Mouse (Mus musculus) cerebellum, adult 9-10 months (tissue): Measurements from ENCODE around the gene Cercam.
"Not testable (repeated sequence)": the region's sequence is repeated elsewhere in the genome, so short reads cannot be mapped to it uniquely, and the experiment has no call there.

Source experiments
- DNase-seq: peaks from one replicate; pipeline ENCODE4 v3.0.0; 2022

The Cercam gene

DNA sequence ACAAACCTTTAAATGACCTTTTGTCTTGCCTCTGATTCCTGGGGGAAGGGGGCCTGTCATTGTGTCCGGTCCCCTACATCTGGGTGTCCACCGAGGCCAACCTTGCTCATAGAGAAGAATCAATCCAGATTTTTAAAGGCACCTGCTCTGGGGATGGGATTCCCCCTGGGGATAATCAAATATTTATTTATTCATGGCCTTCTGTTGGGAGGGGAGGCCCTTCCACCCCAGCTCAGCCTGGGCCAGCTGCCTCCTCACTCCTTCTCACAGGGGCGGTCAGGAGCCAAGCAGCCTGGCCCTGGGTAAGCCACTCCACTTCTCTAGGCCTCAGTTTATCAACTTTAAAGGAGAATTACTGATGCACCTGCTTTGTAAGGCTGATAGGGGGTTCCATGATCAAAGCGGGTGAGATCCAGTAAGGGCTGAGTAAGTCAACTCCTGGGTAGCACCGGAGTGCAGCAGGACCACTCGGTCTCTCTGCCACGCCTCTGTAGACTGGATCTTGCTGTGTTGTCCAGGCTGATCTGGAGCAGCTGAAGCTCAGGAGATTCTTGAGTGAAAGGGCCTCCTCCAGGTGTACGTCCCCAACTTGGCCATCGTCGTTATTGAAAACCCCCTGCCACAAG is 13.3 kb upstream of the Cercam start:
- DNase-seq: no peak

DNA sequence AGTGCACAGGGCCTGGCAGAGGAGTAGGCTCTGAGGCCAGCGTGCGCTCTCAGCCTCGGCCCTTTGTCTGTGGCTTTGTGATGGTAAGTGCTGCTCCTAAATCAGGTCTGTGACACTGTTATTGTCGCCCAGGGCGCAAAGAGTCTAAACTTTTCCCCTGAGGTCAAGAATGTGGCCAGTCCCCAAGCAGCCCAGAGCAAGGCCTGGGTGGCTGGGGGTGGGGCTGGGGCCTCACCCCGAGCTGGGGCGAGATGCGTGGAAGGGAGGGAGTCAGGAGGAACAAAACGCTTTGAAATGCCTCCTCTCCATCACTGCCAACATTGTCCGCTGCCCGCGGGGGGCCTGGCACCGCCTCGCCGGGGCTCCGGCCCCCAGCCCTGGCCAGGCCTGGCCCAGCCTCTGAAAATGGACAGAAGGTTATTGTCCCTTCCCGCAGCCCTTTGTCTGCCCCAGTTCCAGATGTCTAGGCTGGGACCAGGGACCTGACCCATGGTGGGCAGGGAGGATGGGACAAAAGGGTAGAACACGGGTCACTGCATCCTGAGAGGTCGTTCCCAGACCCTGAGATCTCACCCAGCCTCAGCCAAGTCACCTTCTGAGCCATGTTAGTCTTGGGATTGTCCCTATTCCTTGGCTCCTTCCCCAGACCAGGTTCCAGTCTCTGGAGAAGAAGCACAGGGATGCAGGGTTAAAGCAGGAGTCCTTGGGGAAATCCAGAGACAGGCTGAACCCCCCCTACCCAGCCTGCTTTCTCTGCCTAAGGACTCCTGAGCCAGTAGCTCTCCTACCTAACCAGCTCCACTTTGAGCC is 12.3 kb upstream of the Cercam start:
- DNase-seq: no peak

DNA sequence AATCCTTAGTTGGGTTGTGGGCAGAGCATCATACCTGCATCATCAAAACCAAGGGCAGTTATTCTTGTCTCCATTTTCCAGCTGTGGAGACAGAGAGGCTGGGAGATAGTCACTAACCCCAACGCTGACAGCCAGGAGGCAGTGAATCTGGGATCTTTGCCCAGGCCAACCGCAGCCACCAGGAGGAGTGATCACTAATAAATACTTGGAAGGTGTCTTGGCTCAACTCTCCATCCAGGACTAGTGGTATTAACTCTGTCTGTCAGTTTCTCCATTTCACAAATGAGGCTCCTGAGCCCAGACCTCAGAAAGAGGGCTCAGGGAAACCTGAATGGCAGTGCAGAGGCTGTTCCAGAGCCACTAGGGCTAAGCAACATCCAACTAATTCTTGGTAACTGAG is 11.6 kb upstream of the Cercam start:
- no peak for DNase-seq

DNA sequence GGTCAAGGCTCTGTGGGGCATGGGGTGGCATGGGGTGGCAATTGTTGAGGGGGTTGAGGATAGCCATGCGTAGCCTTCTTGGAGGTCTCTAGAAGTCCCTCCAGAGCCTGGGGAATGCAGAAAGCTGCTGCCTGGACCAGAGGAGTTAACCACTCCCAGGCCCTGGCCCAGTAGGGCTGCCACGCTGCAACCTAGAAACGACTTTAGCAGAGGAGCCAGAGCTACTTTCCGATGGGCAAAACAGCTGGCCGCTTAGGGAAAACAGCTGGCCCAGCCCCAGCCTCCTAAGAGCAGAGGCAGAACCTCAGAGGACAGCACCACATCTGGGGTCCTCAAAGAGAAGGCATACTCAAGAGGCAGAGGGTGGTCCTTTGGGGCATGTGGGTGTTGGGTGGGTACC is 11.0 kb upstream of the Cercam start:
- no peak for DNase-seq

DNA sequence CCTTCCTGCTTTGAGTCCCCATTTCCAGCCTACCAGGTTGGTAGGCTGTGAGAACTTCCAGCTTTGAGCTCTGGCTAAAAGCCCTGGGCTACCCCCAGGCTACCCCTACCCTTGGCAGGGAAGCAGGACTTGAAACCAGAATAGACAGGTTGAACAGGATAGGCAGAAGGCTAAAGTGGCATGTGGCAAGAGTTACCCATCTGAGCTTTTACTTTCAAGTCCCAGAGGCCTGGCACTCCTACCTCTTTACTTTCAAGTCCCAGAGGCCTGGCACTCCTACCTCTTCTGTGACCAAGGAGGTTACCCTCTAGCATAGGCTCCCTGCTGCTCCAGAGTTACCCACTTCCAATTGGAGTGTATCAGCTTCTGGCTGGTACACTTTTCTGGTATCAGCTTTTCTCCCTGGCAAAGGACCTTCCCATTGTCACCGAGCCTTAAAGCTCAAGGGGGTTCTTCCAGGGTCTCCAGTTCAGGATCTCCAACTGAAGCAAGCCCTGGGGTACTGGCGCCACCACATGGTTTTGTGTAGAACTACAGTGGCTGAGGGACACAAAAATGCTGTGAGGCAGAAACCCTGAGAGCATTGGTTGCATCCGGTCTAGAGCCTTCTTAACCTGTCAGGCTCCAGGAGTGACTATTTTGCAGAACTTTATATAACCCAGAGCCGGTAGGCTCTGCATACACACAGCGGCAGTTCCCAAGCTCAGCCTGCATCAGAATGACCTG is 10.1 kb upstream of the Cercam start:
- no peak for DNase-seq

DNA sequence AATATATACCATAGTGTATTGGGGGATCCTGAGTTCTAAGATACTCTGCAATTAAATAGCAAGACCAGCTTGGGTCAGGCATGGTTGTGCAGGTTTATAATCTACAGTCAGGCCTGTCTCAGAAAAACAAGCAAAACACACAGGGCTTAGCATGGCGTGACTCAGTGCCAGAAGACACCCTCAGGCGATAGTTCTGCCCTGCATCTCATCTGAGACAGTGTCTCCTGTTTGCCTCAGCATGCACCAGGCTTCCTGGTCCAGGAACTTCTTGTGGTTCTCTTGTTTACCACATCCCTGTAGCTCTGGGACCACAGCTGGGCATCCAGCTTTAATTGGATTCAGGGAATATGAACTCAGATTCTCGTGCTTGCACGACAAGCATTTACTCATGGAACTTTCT is 3.8 kb upstream of the Cercam start:
- no peak for DNase-seq

DNA sequence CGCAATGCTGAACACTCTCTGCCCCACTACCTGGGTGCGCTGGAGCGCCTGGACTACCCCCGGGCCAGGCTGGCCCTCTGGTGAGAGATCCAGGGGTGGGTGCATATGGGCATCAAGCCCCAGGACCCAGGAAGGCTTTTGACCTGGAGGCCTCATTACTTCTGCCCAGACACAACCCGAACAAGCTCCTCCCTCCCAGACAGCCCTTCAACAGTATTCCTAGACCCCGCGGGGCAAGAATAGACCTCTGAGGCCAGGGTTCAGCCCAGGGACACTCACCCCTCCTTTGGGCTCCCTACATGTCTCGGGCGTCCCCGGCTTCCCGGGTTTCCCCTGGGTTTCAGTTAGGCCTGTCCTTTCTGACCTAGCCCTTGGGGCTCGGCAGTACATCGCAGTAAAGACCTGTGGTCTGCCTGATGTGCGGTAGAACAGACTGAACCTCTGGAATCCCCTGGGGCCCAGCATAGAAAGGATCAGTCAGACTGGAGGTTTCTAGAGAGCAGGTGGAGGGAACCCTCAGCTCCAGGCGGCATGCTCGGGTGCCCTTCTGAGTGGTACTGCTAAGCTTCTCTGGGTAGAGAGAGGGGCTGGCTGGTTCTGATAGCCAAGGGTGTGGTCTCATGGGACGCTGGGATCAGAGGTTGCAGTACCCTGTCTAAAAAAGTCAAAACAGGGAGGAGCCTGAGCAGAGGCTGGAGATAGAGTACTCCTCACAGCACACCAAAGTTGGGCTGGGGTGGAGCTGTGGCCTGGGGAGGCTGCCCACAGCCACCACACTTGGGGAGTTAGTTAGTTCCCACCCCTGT is 885 bp downstream of the Cercam start:
- peak; percentile 47 for DNase-seq

DNA sequence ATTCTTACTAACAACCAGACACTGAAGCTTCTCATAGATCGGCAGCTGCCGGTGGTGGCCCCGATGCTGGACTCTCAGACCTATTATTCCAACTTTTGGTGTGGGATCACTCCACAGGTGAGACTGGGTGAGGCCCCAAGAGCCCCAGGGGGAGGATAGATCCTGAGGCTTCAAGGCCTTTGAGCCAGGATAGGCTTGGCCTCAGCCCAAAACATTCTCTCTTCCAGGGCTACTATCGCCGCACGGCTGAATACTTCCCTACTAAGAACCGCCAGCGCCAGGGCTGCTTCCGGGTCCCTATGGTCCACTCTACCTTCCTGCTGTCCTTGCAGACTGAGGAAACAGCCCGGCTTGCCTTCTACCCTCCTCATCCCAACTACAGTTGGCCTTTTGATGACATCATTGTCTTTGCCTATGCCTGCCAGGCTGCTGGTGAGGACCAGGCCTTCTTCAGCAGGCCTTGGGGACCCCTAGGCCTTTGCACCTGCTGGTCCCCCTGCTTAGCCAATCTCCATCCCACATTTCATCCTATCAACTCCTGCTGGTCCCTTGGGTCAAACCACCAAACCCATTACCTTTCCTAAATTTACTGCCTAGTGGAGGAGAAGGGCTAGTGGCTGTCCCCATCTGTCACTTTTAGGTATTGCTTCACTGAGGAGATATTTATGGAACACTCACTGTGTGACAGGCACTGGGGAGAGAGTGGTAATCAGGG is 3.8 kb downstream of the Cercam start:
- peak; percentile 82 for DNase-seq

DNA sequence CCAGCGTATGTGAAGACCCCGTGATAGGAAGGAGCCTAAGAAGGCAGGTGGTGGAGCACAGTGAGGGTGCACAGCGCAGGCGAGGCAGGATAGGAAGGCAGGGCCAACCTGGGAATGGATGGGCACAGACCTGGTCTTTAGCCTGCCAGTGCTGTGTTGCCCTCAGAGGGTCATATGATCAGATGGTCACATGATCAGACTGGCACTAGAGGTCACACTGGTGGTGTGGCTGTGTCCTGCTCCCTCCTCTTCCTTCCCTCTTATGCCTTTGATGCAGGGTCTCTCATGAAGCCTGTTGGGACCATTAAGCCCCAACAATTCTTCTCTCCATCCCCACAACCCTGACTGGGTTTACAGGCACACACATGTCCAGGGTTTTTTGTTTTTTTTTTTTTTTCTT is 4.8 kb downstream of the Cercam start:
- no peak for DNase-seq

DNA sequence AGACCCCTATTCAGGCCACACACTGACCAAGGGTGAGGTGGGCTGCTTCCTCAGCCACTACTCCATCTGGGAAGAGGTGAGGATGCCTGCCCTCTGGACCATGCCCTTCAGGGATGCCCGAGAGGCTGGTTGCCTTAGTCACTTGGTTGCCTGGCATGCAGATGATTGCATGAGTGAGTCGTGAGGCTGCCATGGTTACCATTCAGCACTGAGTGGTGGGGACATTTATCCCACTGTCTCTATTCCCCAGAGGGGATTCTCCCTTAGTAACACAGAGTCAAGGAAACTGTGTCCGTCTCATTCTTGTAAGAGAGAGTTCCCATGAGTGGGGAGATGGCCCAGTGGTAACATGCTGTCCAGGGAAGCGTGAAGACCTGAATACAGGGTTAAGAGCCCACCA is 9.1 kb downstream of the Cercam start:
- no peak for DNase-seq

DNA sequence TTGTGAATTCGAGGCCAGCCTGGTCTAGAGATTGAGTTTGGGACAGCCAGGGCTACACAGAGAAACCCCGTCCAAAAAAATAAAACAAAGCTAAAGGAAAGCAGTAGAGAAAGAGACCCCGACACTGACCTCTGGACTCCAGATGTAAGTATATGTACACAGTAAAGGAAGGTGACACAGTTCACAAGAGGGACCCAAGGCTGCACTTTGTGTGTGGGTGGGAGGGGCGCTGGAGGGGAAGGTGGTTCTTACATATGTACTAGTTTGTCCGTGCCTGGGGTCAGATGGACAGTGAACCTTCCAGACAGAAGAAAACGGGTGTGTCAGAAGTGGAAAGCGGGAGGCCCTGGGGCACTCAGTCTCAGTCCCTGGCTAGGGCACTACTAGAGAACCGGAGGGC is 10.2 kb downstream of the Cercam start:
- DNase-seq: no peak

DNA sequence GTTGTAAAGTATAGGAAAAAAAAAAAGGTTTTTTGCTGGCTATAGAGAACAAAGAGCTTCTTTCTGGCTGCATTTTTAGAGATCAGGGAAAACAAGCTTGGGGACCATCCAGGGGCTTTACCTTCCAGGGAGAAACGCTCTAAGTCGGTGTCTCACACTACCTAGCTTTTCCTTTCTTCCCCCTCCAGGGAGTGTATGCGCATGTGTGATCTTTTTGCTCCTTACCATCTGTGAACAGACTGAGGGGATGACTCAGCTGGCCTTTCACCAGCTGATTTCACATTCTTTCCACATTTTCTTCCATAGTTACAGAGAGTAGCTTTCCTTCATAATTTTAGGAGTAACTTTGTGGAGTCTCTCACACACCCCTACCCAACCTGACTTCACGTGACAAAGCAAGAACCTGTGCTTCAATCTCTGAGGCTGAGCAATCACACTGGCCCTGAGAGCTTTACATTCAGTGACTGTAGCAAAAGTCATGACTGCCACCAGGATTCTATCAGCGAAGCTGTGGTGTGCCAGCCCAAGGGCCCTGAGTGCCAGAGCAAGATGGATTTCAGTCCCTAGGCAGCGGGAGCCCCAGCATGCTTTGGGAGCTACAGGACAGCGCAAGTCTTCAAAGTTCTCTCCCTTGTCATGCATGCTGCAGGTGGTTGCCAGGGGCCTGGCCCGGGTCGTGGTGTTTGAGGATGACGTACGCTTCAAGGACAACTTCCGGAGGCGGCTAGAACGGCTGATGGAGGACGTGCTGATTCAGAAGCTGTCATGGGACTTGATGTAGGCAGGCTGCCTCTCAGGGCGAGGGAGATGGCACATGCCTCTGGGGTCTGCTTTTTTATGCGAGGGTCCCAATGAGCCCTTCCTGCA is 11.2 kb downstream of the Cercam start:
- DNase-seq: peak; percentile 56

DNA sequence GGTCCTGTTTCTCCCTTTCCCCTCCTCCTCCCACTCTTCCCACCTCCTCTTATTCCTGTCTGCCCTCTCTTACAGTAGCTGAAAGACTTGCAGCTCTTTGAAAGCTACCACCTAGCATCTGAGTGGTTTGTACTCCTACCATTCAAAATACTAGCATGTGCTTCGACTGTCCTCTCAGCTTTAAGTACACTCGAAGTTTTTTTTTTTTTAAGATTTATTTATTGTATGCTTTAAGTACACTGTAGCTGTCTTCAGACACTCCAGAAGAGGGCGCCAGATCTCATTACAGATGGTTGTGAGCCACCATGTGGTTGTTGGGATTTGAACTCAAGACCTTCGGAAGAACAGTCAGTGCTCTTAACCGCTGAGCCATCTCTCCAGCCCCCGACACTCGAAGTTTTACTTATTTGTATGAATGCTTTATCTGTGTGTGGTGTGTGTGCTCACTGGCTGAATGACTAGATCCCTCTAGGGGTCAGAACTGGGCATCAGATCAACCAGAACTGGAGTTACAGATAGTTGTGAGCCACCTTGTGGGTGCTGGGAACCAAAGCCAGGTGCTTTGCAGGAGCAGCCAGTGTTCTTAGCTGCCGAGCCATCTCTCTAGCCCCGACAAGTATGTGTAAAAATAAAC is 17.8 kb downstream of the Cercam start:
- DNase-seq: not testable (repeated sequence)

DNA sequence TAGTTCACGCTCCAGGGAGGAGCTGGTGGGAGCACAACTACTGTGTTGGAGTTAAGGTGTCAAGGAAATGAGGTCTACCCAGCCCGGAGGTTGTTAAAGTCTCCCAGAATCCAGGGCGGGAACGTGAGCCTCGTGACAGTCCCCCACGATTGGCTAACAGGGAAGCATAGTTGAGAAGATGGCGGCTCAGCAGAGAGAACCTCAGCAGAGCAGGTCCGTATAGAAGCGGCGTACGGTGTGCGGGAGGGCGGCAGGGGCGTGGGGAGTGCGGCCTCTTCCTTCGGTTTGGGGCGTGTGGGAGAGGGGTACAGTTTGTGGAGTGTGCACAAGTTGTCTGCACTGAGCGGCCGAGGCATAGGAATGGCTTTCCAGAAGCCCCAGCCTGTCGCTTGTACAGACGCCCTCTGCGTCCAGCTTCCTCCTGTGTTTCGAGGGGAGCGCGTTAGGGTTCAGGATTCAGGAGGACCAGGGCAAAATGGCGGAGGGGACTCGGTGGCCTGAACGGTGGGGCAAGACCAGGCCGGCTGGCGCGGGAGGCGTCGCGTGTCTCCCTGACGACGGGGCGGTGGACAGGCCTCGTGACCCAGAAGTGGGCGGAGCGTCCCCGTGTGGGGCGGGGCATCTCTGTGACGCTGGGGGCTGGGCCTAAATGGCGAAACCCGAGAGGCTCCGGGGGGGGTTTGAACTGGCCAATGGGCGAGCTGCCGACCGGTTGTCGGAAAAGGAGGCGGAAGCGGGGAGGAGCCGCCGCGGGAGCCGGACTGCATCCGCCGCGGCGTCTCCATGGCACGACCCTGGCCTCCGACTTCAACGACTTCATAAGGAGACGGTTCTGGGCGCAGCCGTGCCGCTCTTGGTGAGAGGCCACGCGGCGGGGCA is 20.3 kb downstream of the Cercam start, which contains the start of gene Odf2:
Gene Odf2 (plus strand): TSS at position 156 of the 879 bp plus-strand sequence.
- peak; percentile 100 for DNase-seq

DNA sequence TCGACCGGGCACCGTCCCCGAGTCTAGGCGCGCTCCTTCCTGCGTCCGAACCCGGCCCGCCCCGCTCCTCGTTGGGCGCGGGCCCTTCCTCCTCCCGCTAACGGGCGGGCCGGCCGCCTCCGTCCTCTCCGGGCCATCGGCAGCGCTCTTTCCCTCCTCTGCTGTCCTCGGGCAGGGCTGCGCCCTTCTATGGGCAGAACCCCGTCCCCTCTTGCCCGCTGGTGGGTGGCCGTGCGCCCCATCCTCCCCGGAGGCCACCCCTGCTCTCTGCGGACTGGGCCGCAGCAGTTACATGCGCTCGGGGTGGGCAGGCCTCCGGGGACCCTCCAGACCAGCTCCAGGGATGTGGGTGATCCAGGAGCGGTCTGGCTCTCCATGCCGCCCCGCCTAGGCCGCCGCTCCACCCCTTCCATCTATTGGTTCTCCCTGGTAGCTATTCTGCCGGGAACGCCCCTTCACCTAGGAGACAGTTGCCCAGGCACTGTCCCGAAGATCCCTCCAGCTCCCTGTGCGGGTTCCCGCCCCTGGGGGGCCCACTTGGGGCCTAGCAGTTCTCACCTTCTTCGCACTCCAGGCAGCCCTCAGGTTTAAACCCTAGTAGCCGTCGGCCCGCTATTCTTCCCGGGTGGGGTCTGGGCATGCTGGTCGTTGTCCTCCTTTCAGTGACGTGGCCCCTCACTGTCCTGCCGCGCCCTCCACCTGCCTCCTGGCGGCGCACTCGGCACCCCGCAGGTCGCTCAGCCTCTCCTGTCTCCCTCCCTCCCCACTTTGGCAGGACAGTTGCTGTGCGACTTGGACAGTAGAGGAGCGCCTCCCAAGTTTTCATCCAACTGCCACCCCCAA is 21.2 kb downstream of the Cercam start:
- DNase-seq: peak; percentile 94

DNA sequence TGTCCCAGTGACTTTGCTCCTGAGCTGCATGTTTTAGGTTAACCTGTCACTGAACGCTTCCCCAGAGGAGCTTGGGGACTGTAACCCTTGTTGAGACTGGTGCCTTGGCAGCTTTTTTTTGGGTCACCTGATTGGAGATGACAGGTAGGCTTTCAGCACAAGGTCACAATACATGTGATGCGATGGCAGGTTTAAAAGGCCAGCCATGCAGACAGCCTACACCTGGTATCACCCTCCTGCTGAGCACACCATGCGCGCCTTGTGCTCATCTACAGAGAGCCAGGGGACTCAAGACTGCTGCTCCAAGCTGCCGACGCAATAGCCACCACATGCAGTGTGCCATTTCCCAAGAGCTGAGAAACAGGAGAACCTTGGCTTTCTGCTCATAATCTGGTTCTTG is 22.8 kb downstream of the Cercam start:
- DNase-seq: peak; percentile 82

DNA sequence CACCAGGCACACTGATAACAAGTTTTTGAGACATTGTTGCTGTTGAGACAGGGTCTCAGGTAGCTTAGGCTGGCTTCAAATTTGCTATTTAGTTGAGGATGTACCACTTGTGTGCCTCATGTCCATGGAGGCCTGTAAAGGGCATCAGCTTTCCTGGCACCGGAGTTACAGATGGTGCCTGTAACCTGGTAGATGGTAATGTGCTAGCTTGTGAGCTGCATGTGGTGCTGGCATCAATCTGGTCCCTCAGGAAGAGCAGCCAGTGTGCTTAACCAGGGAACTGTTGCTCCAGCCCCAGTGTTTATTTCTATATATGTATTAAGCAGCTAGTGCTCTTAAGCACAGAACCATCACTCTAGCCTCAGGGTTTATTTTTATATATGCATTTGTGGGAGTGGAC is 27.1 kb downstream of the Cercam start:
- DNase-seq: peak; percentile 67

DNA sequence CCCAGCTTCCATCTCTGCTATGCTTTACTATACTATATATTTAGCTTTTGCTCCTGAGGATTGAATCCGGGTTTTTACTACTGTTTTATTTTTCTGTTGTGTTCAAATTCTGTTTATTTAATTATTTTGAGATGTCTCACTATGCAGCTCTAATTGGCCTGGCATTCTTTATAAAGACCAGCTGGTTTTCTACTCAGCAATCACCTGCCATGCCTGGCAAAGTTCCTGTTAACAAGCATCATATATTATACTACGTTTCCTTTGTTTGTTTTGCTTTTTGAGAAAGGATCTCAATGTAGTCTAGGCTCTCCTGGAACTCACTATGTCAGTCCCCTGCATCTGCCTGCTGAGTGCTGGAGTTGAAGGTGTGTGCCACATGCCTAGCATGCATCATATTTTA is 28.4 kb downstream of the Cercam start:
- no peak for DNase-seq

DNA sequence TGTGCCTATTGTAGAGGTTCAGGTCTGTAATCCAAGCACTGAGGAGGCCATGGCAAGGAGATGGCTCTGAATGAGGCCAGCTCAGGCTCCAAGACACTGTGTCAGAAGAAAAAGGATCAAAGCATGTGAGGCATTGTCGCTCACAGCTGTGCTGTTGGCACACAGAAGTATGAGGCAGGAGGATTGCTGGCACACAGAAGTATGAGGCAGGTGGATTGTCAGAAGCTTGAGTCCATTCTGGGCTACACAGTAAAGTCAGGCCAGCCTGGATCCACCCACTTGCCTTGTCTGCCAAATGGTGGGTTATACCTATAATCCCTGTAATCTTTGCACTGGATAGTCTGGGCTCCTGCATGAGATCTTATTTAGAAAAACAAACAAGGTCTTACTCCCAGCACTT is 29.1 kb downstream of the Cercam start:
- DNase-seq: no peak
